Mouse (Mus musculus) central nervous system, embryonic 14 days (tissue): Measurements from ENCODE around the gene Gadd45g. TPM values are rescaled to one million over a fixed set of nuclear protein-coding genes. Genes with fewer than 3 reads are reported as not detected.

Source experiments
- polyA plus RNA-seq: library from polyadenylated mRNA; depleted of rRNA; stranded (reverse); fragments of >200 nt; gene quantifications from 2 replicates; pipeline ENCODE4 v1.2.3, GENCODE M21; 2012; rRNA removed

Gadd45g gene
- 116 and 150 TPM in 2 replicates for polyA plus RNA-seq

GRCm38 (mm10) chr13:51846301-51846867 is at the start of gene Gadd45g:
TSS of gene Gadd45g (plus strand) at chr13:51846678.

Other genes with a start within 250 kb of the Gadd45g start
- 72.8 and 90.6 TPM in 2 replicates for gene Cks2, start 201.4 kb upstream of the Gadd45g start, polyA plus RNA-seq
- gene Secisbp2, start 195.0 kb upstream of the Gadd45g start, polyA plus RNA-seq: 34.1 and 34.8 TPM in 2 replicates
- 22.4 and 23.1 TPM in 2 replicates for gene Sema4d, start 52.9 kb upstream of the Gadd45g start, polyA plus RNA-seq